Mouse (Mus musculus): ENCODE measurements at regions not wholly inside any gene's neighbourhood (a gene's known extent, or its start where the extent isn't known, plus 50 kb on each side); places are given as distances from the start of the nearest gene placed in this dataset.

- DNase-seq = no peak
Observed at GRCm38 (mm10) chr16:73120568-73120967, 812.5 kb downstream of the Robo1 start.

- DNase-seq = no peak
Observed at GRCm38 (mm10) chr16:73117338-73117737, 809.2 kb downstream of the Robo1 start.

- DNase-seq = no peak
Observed at GRCm38 (mm10) chr16:73108021-73108452, 799.9 kb downstream of the Robo1 start.

- no peak for DNase-seq
Observed at GRCm38 (mm10) chr16:73107608-73108007, 799.5 kb downstream of the Robo1 start.

GRCm38 (mm10) chr16:73105496-73105895, 797.4 kb downstream of the Robo1 start:
- DNase-seq = no peak

- DNase-seq = no peak
Observed at GRCm38 (mm10) chr16:73100273-73100672, 792.2 kb downstream of the Robo1 start.

- DNase-seq = no peak
Observed at GRCm38 (mm10) chr16:73098760-73099159, 790.7 kb downstream of the Robo1 start.

- DNase-seq = no peak
Observed at GRCm38 (mm10) chr16:73097176-73097575, 789.1 kb downstream of the Robo1 start.

GRCm38 (mm10) chr16:73096091-73097083, 788.3 kb downstream of the Robo1 start:
- no peak for DNase-seq

Measured in gastrocnemius, postnatal 10 days (tissue).